In the genomic region with DNA sequence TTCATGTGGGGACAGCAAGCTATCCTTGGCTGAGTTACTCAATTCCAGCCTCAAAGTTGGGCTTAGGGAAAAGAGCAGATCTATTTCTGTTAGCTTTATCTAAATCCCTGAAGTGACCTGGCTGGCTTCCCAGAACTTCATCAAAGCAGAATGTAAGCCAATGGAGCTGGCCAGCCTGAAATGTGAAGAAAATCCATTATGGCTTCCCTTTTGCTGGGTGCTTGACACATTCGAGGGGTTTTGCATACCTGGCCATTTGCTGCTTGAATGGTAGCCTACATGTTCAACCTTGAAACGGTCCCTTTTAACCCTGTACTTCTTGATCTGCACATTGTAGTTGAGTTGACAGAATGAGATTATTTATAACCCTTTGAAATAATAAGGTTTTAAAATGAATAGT, we compare ENCODE assay signal across 10 mouse cellular contexts. TPM values are rescaled to one million over a fixed set of nuclear protein-coding genes. Genes with fewer than 3 reads are reported as not detected.
DNase-seq lines count a peak whose midpoint lies in the region; ATAC-seq and TF ChIP-seq lines count a peak whose summit lies in the region.
"Had no signal": no experiment of that assay in that cellular context is flagged by ENCODE, and none has a peak within 500 bp of the region (broad histone marks: within the 10 kb centered on the region; RNA-seq: fewer than 3 reads in every experiment).

No protein-coding gene starts in this region.

- H3K4me2 ChIP-seq in forebrain, embryonic 14.5 days (ENCODE audit: low read length) = no peak overlapping the region
- H3K4me2 ChIP-seq: hindbrain, embryonic 12.5 days had no signal

- ATAC-seq in forebrain, embryonic 14.5 days = no peak

- TF ChIP-seq POLR2A in kidney, adult 2 months (IDR thresholded peaks at IDR 0.05; ENCODE audit: low read depth, low read length) = no peak

- no peak overlapping the region for H3K4me3 ChIP-seq in kidney, adult 2 months (ENCODE audit: insufficient read depth, low read depth, low read length)
- H3K4me3 ChIP-seq in forebrain, embryonic 14.5 days (ENCODE audit: low read depth, low read length) = no peak overlapping the region
- H3K4me3 ChIP-seq: hindbrain, embryonic 12.5 days had no signal

- no peaks in the 10 kb centered on the region for H3K9me3 ChIP-seq in forebrain, embryonic 14.5 days (replicated peaks; ENCODE audit: control insufficient read depth, low read length)
- H3K9me3 ChIP-seq: hindbrain, embryonic 12.5 days had no signal

- H3K27me3 ChIP-seq in kidney, adult 2 months (replicated peaks; ENCODE audit: control insufficient read depth, insufficient read depth, low read length) = no peaks in the 10 kb centered on the region
- no peaks in the 10 kb centered on the region for H3K27me3 ChIP-seq in forebrain, embryonic 14.5 days (replicated peaks; ENCODE audit: control insufficient read depth, insufficient read depth, low read length)
- H3K27me3 ChIP-seq: hindbrain, embryonic 12.5 days had no signal

- 46% methylated on average over 2 of the region's 2 CpGs for WGBS in kidney, adult 2 months
- 67% methylated on average over 2 of the region's 2 CpGs for WGBS in forebrain, embryonic 14.5 days

- no peak for TF ChIP-seq CTCF in kidney, adult 2 months (conservative IDR thresholded peaks at IDR 0.05; ENCODE audit: insufficient read depth, insufficient read length, low read depth, low read length)

- peak; percentile 48 to 59 for DNase-seq in kidney, postnatal 4 days
- no peak for DNase-seq in kidney, adult 2 months
- DNase-seq in adrenal gland, adult (ENCODE audit: inconsistent age in 2 of 2, low spot score in 1 of 2) = peak; percentile 57 to 91
- peak; percentile 72 to 73 for DNase-seq in adrenal gland, postnatal 36 days
- DNase-seq in heart, postnatal 4 days = peak; percentile 84
- DNase-seq in MN1 (ENCODE audit: low spot score) = no peak
- DNase-seq in B cell, adult 2 months = no peak
- no peak for DNase-seq in forebrain, embryonic 14.5 days (ENCODE audit: low spot score)

- H3K9ac ChIP-seq in forebrain, embryonic 14.5 days (ENCODE audit: low read length) = no peak overlapping the region
- H3K9ac ChIP-seq: hindbrain, embryonic 12.5 days had no signal

- no peak overlapping the region for H3K27ac ChIP-seq in kidney, adult 2 months (ENCODE audit: insufficient read depth, low read depth, low read length)
- no peak overlapping the region for H3K27ac ChIP-seq in forebrain, embryonic 14.5 days (ENCODE audit: low read depth, low read length)
- H3K27ac ChIP-seq: hindbrain, embryonic 12.5 days had no signal

- H3K36me3 ChIP-seq in kidney, adult 2 months (ENCODE audit: control insufficient read depth, insufficient read depth, low read length) = no peaks in the 10 kb centered on the region
- no peaks in the 10 kb centered on the region for H3K36me3 ChIP-seq in forebrain, embryonic 14.5 days (ENCODE audit: control insufficient read depth, insufficient read depth, low read length)
- H3K36me3 ChIP-seq: hindbrain, embryonic 12.5 days had no signal

- H3K4me1 ChIP-seq in kidney, adult 2 months (ENCODE audit: control insufficient read depth, insufficient read depth, low read length) = no peaks in the 10 kb centered on the region
- no peaks in the 10 kb centered on the region for H3K4me1 ChIP-seq in forebrain, embryonic 14.5 days (ENCODE audit: control insufficient read depth, insufficient read depth, low read length)
- H3K4me1 ChIP-seq: hindbrain, embryonic 12.5 days had no signal

RNA-seq across cellular contexts. Expression of gene Fam84a, which starts 13.9 kb away (rescaled TPM):
- polyA plus RNA-seq in kidney, adult 2 months (2012; rRNA removed) = 5.4 and 6.3 TPM in 2 replicates
- total RNA-seq in adrenal gland, postnatal 36 days (2021) = 10 to 100 TPM in 1 of 2 experiments, 1 to 10 TPM in 1; 2.4 to 24.1 TPM
- total RNA-seq in heart, postnatal 4 days (2021) = 1 to 10 TPM; 2.1 to 2.2 TPM
- 65.7 and 85.1 TPM in 2 replicates for polyA plus RNA-seq in forebrain, embryonic 14.5 days (2014; fragmentation: Nextera tagmentation; extraction: Ambion mirVana)
- total RNA-seq: MEL had no signal

Comparison
In these comparisons a context has a peak if more than half of its experiments do, and no peak if none do; other contexts are left out.
1. DNase-seq: peak in kidney, postnatal 4 days (2 of 2), adrenal gland, adult (2 of 2), adrenal gland, postnatal 36 days (2 of 2) and heart, postnatal 4 days (single experiment); none in kidney, adult 2 months (single experiment), MN1 (single experiment), B cell, adult 2 months (0 of 2) and forebrain, embryonic 14.5 days (single experiment).